Mouse (Mus musculus): ENCODE data around the gene Glyr1. TPM values are rescaled to one million over a fixed set of nuclear protein-coding genes. Genes with fewer than 3 reads are reported as not detected.

Glyr1 gene
- total RNA-seq, 2 experiments from 2014 or later, result 43.8 to 46.0 TPM

- intact Hi-C loops (cut with DNase I), result no loop called here
Measured at GRCm38 (mm10) chr16:5012036-5013005, 37.3 kb downstream of the Glyr1 start.

GRCm38 (mm10) chr16:5011285-5011684 is 38.4 kb downstream of the Glyr1 start:
- DNase-seq, result no peak
- intact Hi-C loops (cut with DNase I), result no loop called here

More at GRCm38 (mm10) chr16:5012036-5013005, 37.3 kb downstream of the Glyr1 start:
- no peak for DNase-seq

- intact Hi-C loops (cut with DNase I), result no loop called here
- DNase-seq, result no peak
Measured at GRCm38 (mm10) chr16:5010371-5010935, 39.2 kb downstream of the Glyr1 start.

- no peak for DNase-seq
- intact Hi-C loops (cut with DNase I), result no loop called here
Measured at GRCm38 (mm10) chr16:5008076-5008475, 41.6 kb downstream of the Glyr1 start.

GRCm38 (mm10) chr16:5007492-5007891 is 42.2 kb downstream of the Glyr1 start:
- intact Hi-C loops (cut with DNase I), result no loop called here
- DNase-seq, result no peak

- DNase-seq, result no peak
- intact Hi-C loops (cut with DNase I), result no loop called here
Measured at GRCm38 (mm10) chr16:5007067-5007466, 42.6 kb downstream of the Glyr1 start, which contains the start of gene Smim22. Smim22 (plus strand) TSS chr16:5007288.

- no peak for DNase-seq
- intact Hi-C loops (cut with DNase I), result no loop called here
Measured at GRCm38 (mm10) chr16:5000611-5001010, 49.1 kb downstream of the Glyr1 start.

GRCm38 (mm10) chr16:4998984-4999383 is 50.7 kb downstream of the Glyr1 start:
- DNase-seq, result no peak
- intact Hi-C loops (cut with DNase I), result no loop called here

- intact Hi-C loops (cut with DNase I), result no loop called here
- peak in 1 of 2 experiments; percentile 20 for DNase-seq
Measured at GRCm38 (mm10) chr16:4997553-4997952, 52.1 kb downstream of the Glyr1 start, which contains the start of gene Sept12. Sept12 (minus strand) TSS chr16:4997852.

GRCm38 (mm10) chr16:4993276-4993675 is 56.4 kb downstream of the Glyr1 start:
- intact Hi-C loops (cut with DNase I), result no loop called here

GRCm38 (mm10) chr16:4984717-4985116 is 64.9 kb downstream of the Glyr1 start:
- intact Hi-C loops (cut with DNase I), result no loop called here
- no peak for DNase-seq

More at GRCm38 (mm10) chr16:4993276-4993675, 56.4 kb downstream of the Glyr1 start:
- no peak for DNase-seq

GRCm38 (mm10) chr16:4979755-4980380 is 69.8 kb downstream of the Glyr1 start:
- intact Hi-C loops (cut with DNase I), result loop anchor here (1.0 kb wide), 1 partner anchor 165 kb away; no protein-coding TSS in a partner anchor

GRCm38 (mm10) chr16:4978275-4979051 is 71.2 kb downstream of the Glyr1 start:
- intact Hi-C loops (cut with DNase I), result no loop called here
- no peak for DNase-seq

More at GRCm38 (mm10) chr16:4979755-4980380, 69.8 kb downstream of the Glyr1 start:
- peak; percentile 23 to 34 for DNase-seq

- DNase-seq, result no peak
- intact Hi-C loops (cut with DNase I), result no loop called here
Measured at GRCm38 (mm10) chr16:4976180-4976579, 73.5 kb downstream of the Glyr1 start.

GRCm38 (mm10) chr16:4974521-4974920 is 75.1 kb downstream of the Glyr1 start:
- intact Hi-C loops (cut with DNase I), result no loop called here
- no peak for DNase-seq

- DNase-seq, result no peak
- intact Hi-C loops (cut with DNase I), result no loop called here
Measured at GRCm38 (mm10) chr16:4971626-4972025, 78.0 kb downstream of the Glyr1 start.

- intact Hi-C loops (cut with DNase I), result no loop called here
- DNase-seq, result no peak
Measured at GRCm38 (mm10) chr16:4969055-4969843, 80.4 kb downstream of the Glyr1 start.

- DNase-seq, result no peak
- intact Hi-C loops (cut with DNase I), result no loop called here
Measured at GRCm38 (mm10) chr16:4968426-4968825, 81.2 kb downstream of the Glyr1 start.

- DNase-seq, result no peak
- intact Hi-C loops (cut with DNase I), result loop anchor here (2.0 kb wide), 1 partner anchor 49 kb away; no protein-coding TSS in a partner anchor
Measured at GRCm38 (mm10) chr16:4965392-4966129, 84.1 kb downstream of the Glyr1 start.

Measured in heart, postnatal 36 days (tissue).